Mouse (Mus musculus): Measurements from ENCODE around the gene Sh2b3. TPM values are rescaled to one million over a fixed set of nuclear protein-coding genes. Genes with fewer than 3 reads are reported as not detected.

Sh2b3 gene
- polyA plus RNA-seq, 1 experiment from 2014 or later = 5.2 TPM

GRCm38 (mm10) chr5:121867963-121868362 is 30.5 kb upstream of the Sh2b3 start:
- Histone ChIP-seq H3K36me3 (ENCODE audit: control insufficient read depth, insufficient read depth, low read length) (0 out of 2 replicates have a peak, but pooled peaks cover 4% of the 10 kb centered on the region), H3K4me2 (ENCODE audit: low read length) (no peak overlapping the region), H3K9ac (ENCODE audit: low read depth, low read length) (no peak overlapping the region), H3K9me3 (ENCODE audit: control insufficient read depth, low read length) (no peaks in the 10 kb centered on the region), H3K4me1 (ENCODE audit: control insufficient read depth, insufficient read depth, low read depth, low read length) (0 out of 2 replicates have a peak, but pooled peaks cover 2% of the 10 kb centered on the region), H3K27ac (ENCODE audit: low read depth, low read length) (no peak overlapping the region), H3K4me3 (ENCODE audit: low read length) (no peak overlapping the region), H3K27me3 (replicated peaks; ENCODE audit: control insufficient read depth, insufficient read depth, low read length) (no peaks in the 10 kb centered on the region)
- no peak for ATAC-seq
- 75% methylated on average over 5 of the region's 5 CpGs for WGBS

DNA sequence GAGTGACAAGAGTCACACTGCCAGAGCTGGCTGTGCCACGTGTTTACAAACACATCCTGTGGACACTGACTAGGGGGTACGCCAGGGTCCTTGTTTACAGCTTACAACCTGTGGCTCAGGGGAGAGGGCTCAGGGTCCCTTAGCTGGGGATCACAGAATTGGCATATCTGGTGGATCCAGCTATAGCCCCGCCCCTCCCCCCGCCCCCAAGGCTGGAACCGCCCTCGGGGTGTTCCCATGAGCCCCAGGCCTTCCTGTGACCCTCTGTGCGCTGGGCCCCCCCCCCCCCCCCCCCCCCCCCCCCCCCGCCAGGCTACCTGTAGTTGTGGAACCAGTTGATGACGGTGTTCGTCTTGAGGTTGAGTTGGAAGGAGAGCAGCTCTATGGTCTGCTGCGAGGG is 26.9 kb upstream of the Sh2b3 start:
- H3K4me2 ChIP-seq (ENCODE audit: low read length) = no peak overlapping the region
- no peaks in the 10 kb centered on the region for H3K4me1 ChIP-seq (ENCODE audit: control insufficient read depth, insufficient read depth, low read depth, low read length)
- no peak overlapping the region for H3K9ac ChIP-seq (ENCODE audit: low read depth, low read length)
- ATAC-seq = no peak
- H3K9me3 ChIP-seq (ENCODE audit: control insufficient read depth, low read length) = peaks cover 9% of the 10 kb centered on the region
- WGBS = 14% methylated on average over 7 of the region's 11 CpGs
- H3K36me3 ChIP-seq (ENCODE audit: control insufficient read depth, insufficient read depth, low read length) = peaks cover 13% of the 10 kb centered on the region
- H3K4me3 ChIP-seq (ENCODE audit: low read length) = no peak overlapping the region
- H3K27ac ChIP-seq (ENCODE audit: low read depth, low read length) = no peak overlapping the region
- no peaks in the 10 kb centered on the region for H3K27me3 ChIP-seq (replicated peaks; ENCODE audit: control insufficient read depth, insufficient read depth, low read length)

DNA sequence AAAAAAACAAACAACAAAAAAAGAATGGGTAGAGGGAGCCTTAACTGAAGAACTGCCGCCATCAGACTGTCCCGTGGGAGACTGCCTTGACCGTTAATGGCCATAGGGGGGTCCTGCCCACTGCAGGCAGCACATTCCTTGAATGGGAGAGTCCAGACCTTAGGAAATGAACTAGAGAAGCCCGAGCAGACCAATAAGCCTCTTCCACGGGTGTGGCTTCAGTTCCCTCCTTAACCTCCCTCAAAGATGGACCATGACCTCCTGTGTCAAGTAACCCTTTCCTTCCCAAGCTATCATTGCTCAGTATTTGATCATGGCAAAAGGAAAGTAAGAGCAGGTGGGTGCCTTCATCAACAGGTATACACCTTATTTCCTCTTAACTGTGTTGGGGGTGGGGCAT is 24.5 kb upstream of the Sh2b3 start:
- no peak for ATAC-seq
- Histone ChIP-seq H3K4me3 (ENCODE audit: low read length) (no peak overlapping the region), H3K9me3 (ENCODE audit: control insufficient read depth, low read length) (peaks cover 9% of the 10 kb centered on the region), H3K27ac (ENCODE audit: low read depth, low read length) (no peak overlapping the region), H3K4me1 (ENCODE audit: control insufficient read depth, insufficient read depth, low read depth, low read length) (no peaks in the 10 kb centered on the region), H3K9ac (ENCODE audit: low read depth, low read length) (no peak overlapping the region), H3K4me2 (ENCODE audit: low read length) (no peak overlapping the region), H3K27me3 (replicated peaks; ENCODE audit: control insufficient read depth, insufficient read depth, low read length) (no peaks in the 10 kb centered on the region), H3K36me3 (ENCODE audit: control insufficient read depth, insufficient read depth, low read length) (peaks cover 11% of the 10 kb centered on the region)
- WGBS = 65% methylated on average over 5 of the region's 5 CpGs

DNA sequence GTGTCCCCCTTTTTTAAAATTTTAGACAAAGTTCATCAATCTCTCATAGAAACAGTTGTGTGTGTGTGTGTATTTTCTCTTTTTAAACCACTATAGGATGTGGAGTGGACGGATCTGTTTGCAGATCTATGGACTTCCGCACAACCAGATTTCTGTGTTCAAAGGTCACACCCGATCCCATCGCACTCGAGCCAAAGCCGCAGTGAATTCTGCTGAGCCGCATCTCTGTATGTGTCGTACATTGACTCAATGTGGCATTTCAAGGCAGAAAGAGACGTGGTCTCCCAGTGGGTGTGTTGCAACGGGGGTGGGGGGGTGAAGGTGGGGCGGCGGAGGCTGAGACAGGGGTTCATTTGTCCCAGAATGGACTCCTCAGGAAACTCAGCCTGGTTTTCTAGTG is 21.0 kb upstream of the Sh2b3 start:
- peaks cover 4% of the 10 kb centered on the region; the same call in 1 of the 2 replicates for H3K4me1 ChIP-seq (ENCODE audit: control insufficient read depth, insufficient read depth, low read depth, low read length)
- H3K9me3 ChIP-seq (ENCODE audit: control insufficient read depth, low read length) = peaks cover 9% of the 10 kb centered on the region
- no peak overlapping the region for H3K27ac ChIP-seq (ENCODE audit: low read depth, low read length)
- 90% methylated on average over 12 of the region's 12 CpGs for WGBS
- H3K4me2 ChIP-seq (ENCODE audit: low read length) = no peak overlapping the region
- ATAC-seq = no peak
- H3K27me3 ChIP-seq (replicated peaks; ENCODE audit: control insufficient read depth, insufficient read depth, low read length) = no peaks in the 10 kb centered on the region
- H3K36me3 ChIP-seq (ENCODE audit: control insufficient read depth, insufficient read depth, low read length) = peaks cover 11% of the 10 kb centered on the region
- no peak overlapping the region for H3K9ac ChIP-seq (ENCODE audit: low read depth, low read length)
- no peak overlapping the region for H3K4me3 ChIP-seq (ENCODE audit: low read length)

- no peak for ATAC-seq
- WGBS = 89% methylated on average over 11 of the region's 11 CpGs
- Histone ChIP-seq H3K27me3 (replicated peaks; ENCODE audit: control insufficient read depth, insufficient read depth, low read length) (no peaks in the 10 kb centered on the region), H3K4me2 (ENCODE audit: low read length) (no peak overlapping the region), H3K36me3 (ENCODE audit: control insufficient read depth, insufficient read depth, low read length) (peaks cover 21% of the 10 kb centered on the region), H3K27ac (ENCODE audit: low read depth, low read length) (no peak overlapping the region), H3K9ac (ENCODE audit: low read depth, low read length) (no peak overlapping the region), H3K4me1 (ENCODE audit: control insufficient read depth, insufficient read depth, low read depth, low read length) (peaks cover 4% of the 10 kb centered on the region; the same call in 1 of the 2 replicates), H3K4me3 (ENCODE audit: low read length) (no peak overlapping the region), H3K9me3 (ENCODE audit: control insufficient read depth, low read length) (peaks cover 9% of the 10 kb centered on the region)
Observed at GRCm38 (mm10) chr5:121856740-121857139, 19.3 kb upstream of the Sh2b3 start.

DNA sequence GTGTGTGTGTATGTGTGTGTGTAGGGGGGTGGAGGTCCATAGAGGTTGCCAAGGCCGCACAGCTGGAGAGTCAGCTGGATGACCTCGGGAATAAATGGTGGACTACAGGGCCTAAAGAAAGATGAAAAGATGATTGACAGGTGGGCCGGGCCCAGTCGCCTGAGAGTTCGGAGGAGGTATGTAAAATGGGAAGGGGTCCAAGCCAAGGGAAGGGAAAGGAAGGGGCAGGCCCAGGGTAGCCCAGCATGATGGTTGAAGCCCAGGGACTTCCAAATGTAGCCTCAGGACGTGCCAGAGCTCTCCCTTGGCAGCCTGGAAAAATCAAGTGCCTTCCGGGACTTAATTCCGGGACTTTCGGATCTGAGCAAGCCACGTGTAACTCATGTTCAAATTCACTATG is 17.3 kb upstream of the Sh2b3 start:
- H3K4me1 ChIP-seq (ENCODE audit: control insufficient read depth, insufficient read depth, low read depth, low read length) = peaks cover 17% of the 10 kb centered on the region
- ATAC-seq = no peak
- H3K27me3 ChIP-seq (replicated peaks; ENCODE audit: control insufficient read depth, insufficient read depth, low read length) = no peaks in the 10 kb centered on the region
- H3K4me2 ChIP-seq (ENCODE audit: low read length) = no peak overlapping the region
- 31% methylated on average over 10 of the region's 10 CpGs for WGBS
- H3K27ac ChIP-seq (ENCODE audit: low read depth, low read length) = no peak overlapping the region
- no peaks in the 10 kb centered on the region for H3K9me3 ChIP-seq (ENCODE audit: control insufficient read depth, low read length)
- no peak overlapping the region for H3K4me3 ChIP-seq (ENCODE audit: low read length)
- peaks cover 10% of the 10 kb centered on the region for H3K36me3 ChIP-seq (ENCODE audit: control insufficient read depth, insufficient read depth, low read length)
- no peak overlapping the region for H3K9ac ChIP-seq (ENCODE audit: low read depth, low read length)

GRCm38 (mm10) chr5:121853368-121854051 is 16.1 kb upstream of the Sh2b3 start:
- H3K36me3 ChIP-seq (ENCODE audit: control insufficient read depth, insufficient read depth, low read length) = peaks cover 10% of the 10 kb centered on the region
- 76% methylated on average over 9 of the region's 9 CpGs for WGBS
- H3K9me3 ChIP-seq (ENCODE audit: control insufficient read depth, low read length) = no peaks in the 10 kb centered on the region
- no peaks in the 10 kb centered on the region for H3K27me3 ChIP-seq (replicated peaks; ENCODE audit: control insufficient read depth, insufficient read depth, low read length)
- ATAC-seq = no peak
- H3K27ac ChIP-seq (ENCODE audit: low read depth, low read length) = no peak overlapping the region
- H3K4me2 ChIP-seq (ENCODE audit: low read length) = no peak overlapping the region
- H3K9ac ChIP-seq (ENCODE audit: low read depth, low read length) = no peak overlapping the region
- peaks cover 20% of the 10 kb centered on the region for H3K4me1 ChIP-seq (ENCODE audit: control insufficient read depth, insufficient read depth, low read depth, low read length)
- H3K4me3 ChIP-seq (ENCODE audit: low read length) = no peak overlapping the region

- Histone ChIP-seq H3K4me2 (ENCODE audit: low read length) (peak overlapping the region; percentile 73), H3K27ac (ENCODE audit: low read depth, low read length) (no peak overlapping the region), H3K4me1 (ENCODE audit: control insufficient read depth, insufficient read depth, low read depth, low read length) (peaks cover 26% of the 10 kb centered on the region), H3K27me3 (replicated peaks; ENCODE audit: control insufficient read depth, insufficient read depth, low read length) (no peaks in the 10 kb centered on the region), H3K9ac (ENCODE audit: low read depth, low read length) (peak overlapping the region; percentile 83), H3K9me3 (ENCODE audit: control insufficient read depth, low read length) (no peaks in the 10 kb centered on the region), H3K4me3 (ENCODE audit: low read length) (peak overlapping the region; percentile 81), H3K36me3 (ENCODE audit: control insufficient read depth, insufficient read depth, low read length) (peaks cover 10% of the 10 kb centered on the region)
- ATAC-seq = no peak
- WGBS = 43% methylated on average over 20 of the region's 20 CpGs
Observed at GRCm38 (mm10) chr5:121849478-121850349, 12.3 kb upstream of the Sh2b3 start.

GRCm38 (mm10) chr5:121848743-121849142 is 11.3 kb upstream of the Sh2b3 start, which contains the start of gene Pheta1:
TSS of gene Pheta1 (plus strand) at chr5:121848984.
- Histone ChIP-seq H3K9ac (ENCODE audit: low read depth, low read length) (peak within 1 kb of the TSS; percentile 83), H3K9me3 (ENCODE audit: control insufficient read depth, low read length) (no peaks in the 10 kb centered on the region), H3K27ac (ENCODE audit: low read depth, low read length) (peak within 1 kb of the TSS; percentile 70), H3K36me3 (ENCODE audit: control insufficient read depth, insufficient read depth, low read length) (peaks cover 10% of the 10 kb centered on the region), H3K27me3 (replicated peaks; ENCODE audit: control insufficient read depth, insufficient read depth, low read length) (peaks cover 7% of the 10 kb centered on the region), H3K4me3 (ENCODE audit: low read length) (peak within 1 kb of the TSS; percentile 81), H3K4me1 (ENCODE audit: control insufficient read depth, insufficient read depth, low read depth, low read length) (peaks cover 26% of the 10 kb centered on the region), H3K4me2 (ENCODE audit: low read length) (peak within 1 kb of the TSS; percentile 73)
- WGBS = under 1% methylated on average over 42 of the region's 42 CpGs
- ATAC-seq = peak; percentile 94
